Mouse (Mus musculus) kidney, embryonic 15.5 days (tissue): Measurements from ENCODE around the gene Rnf5. TPM values are rescaled to one million over a fixed set of nuclear protein-coding genes. Genes with fewer than 3 reads are reported as not detected.

Experiments used
- ATAC-seq: fragments of 200-750 bp; cut with Nextera tagmentation; replicated peaks from 2 replicates; pipeline ENCODE4 v1.8.0; 2017; ENCODE audit warnings: moderate TSS enrichment; ENCODE audit not compliant: low FRiP score
- H3K27ac ChIP-seq: fragments of 300-500 bp; sonication (generic); 2 replicates; pipeline ENCODE4 v1.5.1; 2015; ENCODE audit warnings: mild to moderate bottlenecking, inconsistent platforms
- H3K27me3 ChIP-seq: fragments of 300-500 bp; sonication (generic); 2 replicates; pipeline ENCODE4 v1.6.1; 2015; ENCODE audit warnings: inconsistent platforms
- H3K36me3 ChIP-seq: fragments of 300-500 bp; sonication (generic); 2 replicates; pipeline ENCODE4 v1.6.1; 2015; ENCODE audit warnings: inconsistent platforms
- H3K4me1 ChIP-seq: fragments of 300-500 bp; sonication (generic); 2 replicates; pipeline ENCODE4 v1.6.1; 2015; ENCODE audit warnings: inconsistent platforms
- H3K4me2 ChIP-seq: fragments of 300-500 bp; sonication (generic); 2 replicates; pipeline ENCODE4 v1.6.1; 2015; ENCODE audit warnings: moderate library complexity, mild to moderate bottlenecking, inconsistent platforms
- H3K4me3 ChIP-seq: fragments of 300-500 bp; sonication (generic); replicated peaks from 2 replicates; pipeline ENCODE4 v1.5.1; 2015; ENCODE audit warnings: mild to moderate bottlenecking, inconsistent platforms
- H3K9ac ChIP-seq: fragments of 300-500 bp; sonication (generic); 2 replicates; pipeline ENCODE4 v1.6.1; 2015; ENCODE audit warnings: mild to moderate bottlenecking, inconsistent platforms
- H3K9me3 ChIP-seq: fragments of 300-500 bp; sonication (generic); replicated peaks from 2 replicates; pipeline ENCODE4 v1.6.1; 2016; ENCODE audit warnings: inconsistent platforms
- WGBS: fragments of 180-500 bp; shearing (Covaris S2); methylation state at CpG from one replicate; pipeline ENCODE4 v1.1.7; 2015; ENCODE audit warnings: mixed read lengths; 5-methylcytosine and 5-hydroxymethylcytosine counted together
- polyA plus RNA-seq: library from polyadenylated mRNA; unstranded; fragments of >200 nt; fragmentation: Nextera tagmentation; extraction: Ambion mirVana; gene quantifications from 2 replicates; pipeline ENCODE4 v1.2.1, GENCODE M21; 2015

The Rnf5 gene
- polyA plus RNA-seq, 1 experiment from 2014 or later: 166 TPM

- Histone ChIP-seq H3K4me2 (peak overlapping the region; percentile 96), H3K36me3 (no peaks in the 10 kb centered on the region), H3K27me3 (no peaks in the 10 kb centered on the region), H3K27ac (peak overlapping the region; percentile 100), H3K9ac (peak overlapping the region; percentile 95), H3K9me3 (no peaks in the 10 kb centered on the region), H3K4me1 (peaks cover 57% of the 10 kb centered on the region), H3K4me3 (peak overlapping the region; percentile 82)
- 4% methylated on average over 19 of the region's 19 CpGs for WGBS
- no peak for ATAC-seq
Observed at GRCm38 (mm10) chr17:34587814-34588213, 15.7 kb downstream of the Rnf5 start.

GRCm38 (mm10) chr17:34587423-34587811, 16.1 kb downstream of the Rnf5 start:
- Histone ChIP-seq H3K36me3 (no peaks in the 10 kb centered on the region), H3K4me1 (peaks cover 57% of the 10 kb centered on the region), H3K27me3 (no peaks in the 10 kb centered on the region), H3K9me3 (no peaks in the 10 kb centered on the region), H3K4me3 (peak overlapping the region; percentile 82), H3K9ac (peak overlapping the region; percentile 95), H3K4me2 (peak overlapping the region; percentile 96), H3K27ac (peak overlapping the region; percentile 100)
- ATAC-seq: peak; percentile 73
- 1% methylated on average over 49 of the region's 50 CpGs for WGBS

GRCm38 (mm10) chr17:34586796-34587422, 16.6 kb downstream of the Rnf5 start:
- Histone ChIP-seq H3K36me3 (no peaks in the 10 kb centered on the region), H3K4me3 (peak overlapping the region; percentile 82), H3K9ac (peak overlapping the region; percentile 95), H3K27me3 (no peaks in the 10 kb centered on the region), H3K9me3 (no peaks in the 10 kb centered on the region), H3K27ac (peak overlapping the region; percentile 100), H3K4me2 (peak overlapping the region; percentile 96), H3K4me1 (peaks cover 56% of the 10 kb centered on the region)
- WGBS: under 1% methylated on average over 38 of the region's 38 CpGs
- peak; percentile 81 for ATAC-seq

- Histone ChIP-seq H3K4me2 (peak overlapping the region; percentile 96), H3K9ac (peak overlapping the region; percentile 95), H3K27ac (peak overlapping the region; percentile 100), H3K4me3 (peak overlapping the region; percentile 82), H3K4me1 (peaks cover 49% of the 10 kb centered on the region), H3K27me3 (no peaks in the 10 kb centered on the region), H3K36me3 (no peaks in the 10 kb centered on the region), H3K9me3 (no peaks in the 10 kb centered on the region)
- ATAC-seq: no peak
- 29% methylated on average over 32 of the region's 32 CpGs for WGBS
Observed at GRCm38 (mm10) chr17:34585877-34586771, 17.4 kb downstream of the Rnf5 start.

- ATAC-seq: no peak
- Histone ChIP-seq H3K27me3 (no peaks in the 10 kb centered on the region), H3K36me3 (no peaks in the 10 kb centered on the region), H3K4me3 (no peak overlapping the region), H3K9me3 (no peaks in the 10 kb centered on the region), H3K4me2 (no peak overlapping the region), H3K9ac (no peak overlapping the region), H3K27ac (no peak overlapping the region), H3K4me1 (peaks cover 39% of the 10 kb centered on the region)
- WGBS: 93% methylated on average over 8 of the region's 8 CpGs
Observed at GRCm38 (mm10) chr17:34585121-34585520, 18.4 kb downstream of the Rnf5 start.

GRCm38 (mm10) chr17:34583819-34584218, 19.7 kb downstream of the Rnf5 start:
- 93% methylated on average over 8 of the region's 8 CpGs for WGBS
- Histone ChIP-seq H3K4me1 (peaks cover 26% of the 10 kb centered on the region), H3K27me3 (no peaks in the 10 kb centered on the region), H3K9ac (no peak overlapping the region), H3K4me3 (no peak overlapping the region), H3K9me3 (no peaks in the 10 kb centered on the region), H3K36me3 (no peaks in the 10 kb centered on the region), H3K27ac (no peak overlapping the region), H3K4me2 (no peak overlapping the region)
- ATAC-seq: no peak

GRCm38 (mm10) chr17:34583397-34583796, 20.1 kb downstream of the Rnf5 start:
- H3K9ac ChIP-seq: no peak overlapping the region
- H3K4me3 ChIP-seq: no peak overlapping the region
- WGBS: 63% methylated on average over 7 of the region's 7 CpGs
- H3K27ac ChIP-seq: no peak overlapping the region
- H3K9me3 ChIP-seq: no peaks in the 10 kb centered on the region
- H3K36me3 ChIP-seq: no peaks in the 10 kb centered on the region
- H3K27me3 ChIP-seq: no peaks in the 10 kb centered on the region
- H3K4me1 ChIP-seq: peaks cover 21% of the 10 kb centered on the region
- H3K4me2 ChIP-seq: no peak overlapping the region
- ATAC-seq: no peak

GRCm38 (mm10) chr17:34582528-34582927, 21.0 kb downstream of the Rnf5 start:
- H3K27ac ChIP-seq: no peak overlapping the region
- H3K36me3 ChIP-seq: no peaks in the 10 kb centered on the region
- 86% methylated on average over 12 of the region's 12 CpGs for WGBS
- H3K4me2 ChIP-seq: no peak overlapping the region
- peaks cover 14% of the 10 kb centered on the region for H3K4me1 ChIP-seq
- H3K4me3 ChIP-seq: no peak overlapping the region
- H3K27me3 ChIP-seq: no peaks in the 10 kb centered on the region
- H3K9ac ChIP-seq: no peak overlapping the region
- no peak for ATAC-seq
- no peaks in the 10 kb centered on the region for H3K9me3 ChIP-seq

GRCm38 (mm10) chr17:34578070-34578469, 25.4 kb downstream of the Rnf5 start:
- H3K9me3 ChIP-seq: no peaks in the 10 kb centered on the region
- WGBS: 93% methylated on average over 3 of the region's 3 CpGs
- no peak overlapping the region for H3K27ac ChIP-seq
- no peak for ATAC-seq
- no peak overlapping the region for H3K9ac ChIP-seq
- no peaks in the 10 kb centered on the region for H3K36me3 ChIP-seq
- H3K4me3 ChIP-seq: no peak overlapping the region
- no peak overlapping the region for H3K4me2 ChIP-seq
- no peaks in the 10 kb centered on the region for H3K27me3 ChIP-seq
- no peaks in the 10 kb centered on the region for H3K4me1 ChIP-seq

GRCm38 (mm10) chr17:34576577-34576976, 26.9 kb downstream of the Rnf5 start:
- H3K27me3 ChIP-seq: no peaks in the 10 kb centered on the region
- H3K4me3 ChIP-seq: no peak overlapping the region
- H3K4me1 ChIP-seq: no peaks in the 10 kb centered on the region
- H3K4me2 ChIP-seq: no peak overlapping the region
- 0 out of 2 replicates have a peak, but pooled peaks cover 3% of the 10 kb centered on the region for H3K9me3 ChIP-seq
- H3K27ac ChIP-seq: no peak overlapping the region
- whole genome bisulfite sequencing: 63% methylated on average over 5 of the region's 5 CpGs
- no peak overlapping the region for H3K9ac ChIP-seq
- no peaks in the 10 kb centered on the region for H3K36me3 ChIP-seq
- ATAC-seq: no peak

- Histone ChIP-seq H3K9ac (no peak overlapping the region), H3K4me3 (no peak overlapping the region), H3K27me3 (no peaks in the 10 kb centered on the region), H3K4me1 (peaks cover 1% of the 10 kb centered on the region), H3K4me2 (no peak overlapping the region), H3K27ac (no peak overlapping the region), H3K36me3 (no peaks in the 10 kb centered on the region), H3K9me3 (0 out of 2 replicates have a peak, but pooled peaks cover 3% of the 10 kb centered on the region)
- 0 out of 2 replicates have a peak, but pooled peaks have one; percentile 17 for ATAC-seq
- 26% methylated on average over 15 of the region's 15 CpGs for WGBS
Observed at GRCm38 (mm10) chr17:34572361-34572760, 31.1 kb downstream of the Rnf5 start.

GRCm38 (mm10) chr17:34571875-34572274, 31.6 kb downstream of the Rnf5 start:
- Histone ChIP-seq H3K9me3 (0 out of 2 replicates have a peak, but pooled peaks cover 3% of the 10 kb centered on the region), H3K4me1 (peaks cover 5% of the 10 kb centered on the region), H3K9ac (no peak overlapping the region), H3K27ac (no peak overlapping the region), H3K4me3 (no peak overlapping the region), H3K27me3 (no peaks in the 10 kb centered on the region), H3K4me2 (no peak overlapping the region), H3K36me3 (no peaks in the 10 kb centered on the region)
- ATAC-seq: no peak
- 19% methylated on average over 5 of the region's 5 CpGs for WGBS
